Mouse (Mus musculus) embryo, embryonic 11.5 days (tissue): ENCODE data around the gene Slc25a23.
"Not testable (repeated sequence)": the region's sequence is repeated elsewhere in the genome, so short reads cannot be mapped to it uniquely, and the experiment has no call there.

Experiments used
- DNase-seq: peaks from one replicate; pipeline ENCODE4 v3.0.0-alpha.2; 2012; ENCODE audit warnings: low read depth, low spot score

Slc25a23 gene

DNA sequence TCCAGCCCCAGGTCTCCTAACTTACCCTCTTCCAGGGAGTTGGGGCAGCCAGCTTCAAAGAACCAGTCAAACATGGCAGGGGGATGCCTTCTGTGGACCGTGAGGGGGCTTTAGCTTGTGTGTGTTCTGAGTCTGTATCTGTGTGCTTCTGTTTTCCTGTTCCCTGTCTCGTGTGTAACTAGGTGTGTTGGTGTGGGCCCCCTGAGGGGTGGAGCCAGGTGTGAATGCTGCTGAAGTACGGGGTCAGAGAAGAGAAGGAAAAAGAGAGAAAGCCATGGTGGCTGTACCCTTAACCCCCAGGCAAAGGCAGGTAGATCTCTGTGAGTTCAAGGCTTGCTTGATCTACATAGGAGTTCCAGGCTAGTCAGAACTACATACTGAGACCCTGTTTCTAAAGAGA lies 17.3 kb upstream of the Slc25a23 start:
- DNase-seq = no peak

DNA sequence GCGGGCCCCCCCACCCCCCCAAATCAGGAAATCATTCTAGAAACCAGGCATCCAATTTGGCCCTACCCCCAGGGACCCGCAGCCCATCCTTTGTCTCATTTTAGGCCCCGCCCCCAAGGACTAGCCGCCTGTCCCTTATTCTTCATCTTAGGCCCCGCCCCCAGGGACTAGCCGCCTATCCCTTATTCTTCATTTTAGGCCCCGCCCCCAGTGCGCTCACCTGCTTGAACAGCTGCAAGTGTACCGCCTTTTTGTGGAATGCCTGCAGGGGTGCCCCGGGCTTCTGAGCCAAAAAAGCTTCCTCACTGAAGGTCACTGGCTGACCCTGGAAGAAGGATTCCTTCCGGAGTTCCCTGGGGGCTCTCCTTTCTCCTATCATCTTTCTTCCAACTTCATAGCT lies 11.0 kb upstream of the Slc25a23 start:
- no peak for DNase-seq

DNA sequence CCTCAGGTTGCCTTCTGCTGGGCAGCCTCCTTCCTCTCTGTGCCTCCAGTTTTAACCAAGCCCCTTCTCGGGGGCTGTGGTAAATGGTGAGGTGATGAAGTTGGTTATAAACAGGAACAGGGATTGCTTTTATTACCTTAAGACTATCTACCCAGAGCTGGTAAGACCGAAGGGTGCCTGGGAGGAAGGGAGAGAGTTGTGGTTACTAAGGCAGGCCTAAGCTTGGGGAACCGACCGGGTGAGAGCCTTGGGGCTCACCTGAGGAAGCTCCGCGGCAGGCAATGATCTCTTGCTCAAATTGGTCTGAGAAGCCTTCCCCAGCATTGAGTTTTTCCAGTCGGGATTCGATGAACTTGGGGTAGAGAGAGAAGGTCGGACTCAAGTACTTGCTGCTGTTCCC lies 10.6 kb upstream of the Slc25a23 start:
- DNase-seq = no peak

DNA sequence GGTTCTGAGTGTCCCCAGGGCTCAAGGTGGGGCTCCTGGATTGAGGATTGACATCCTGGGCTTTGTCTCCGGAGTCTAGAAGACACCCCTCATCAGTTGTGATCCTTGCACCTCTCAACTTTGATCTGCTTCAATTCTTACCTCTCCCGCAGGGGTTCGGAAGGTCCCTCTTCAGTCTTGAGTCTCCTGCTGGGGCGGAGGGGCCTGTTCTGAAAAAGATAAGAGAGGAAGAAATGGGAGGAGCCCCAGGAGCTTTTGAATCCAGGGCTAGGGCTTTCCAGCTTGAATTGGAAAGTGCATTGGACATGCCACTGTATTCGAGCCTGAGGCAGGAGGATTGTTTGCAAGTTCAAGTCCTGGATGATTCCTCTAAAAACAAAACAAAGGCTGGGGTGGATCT lies 7.2 kb upstream of the Slc25a23 start:
- no peak for DNase-seq

DNA sequence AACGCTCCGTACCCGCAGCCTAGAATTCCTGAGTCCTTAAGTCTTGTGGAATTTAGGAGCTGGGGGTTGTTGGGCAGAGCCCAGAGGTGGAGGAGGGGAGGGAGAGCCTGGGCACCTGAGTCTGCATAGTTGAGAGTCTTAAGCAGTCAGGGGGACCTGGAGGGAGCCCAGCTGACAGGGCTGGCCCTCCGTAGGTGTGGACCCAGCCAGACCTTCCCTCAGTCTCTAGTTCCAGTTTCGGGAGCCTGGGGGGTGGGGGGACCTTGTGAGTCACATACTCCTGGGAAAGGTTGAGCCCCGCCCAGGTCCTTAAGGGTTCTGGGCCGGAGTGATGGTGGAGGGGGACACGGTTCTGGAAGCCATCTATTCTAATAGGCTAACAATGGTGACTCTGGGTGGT lies 3.4 kb upstream of the Slc25a23 start:
- DNase-seq = no peak

DNA sequence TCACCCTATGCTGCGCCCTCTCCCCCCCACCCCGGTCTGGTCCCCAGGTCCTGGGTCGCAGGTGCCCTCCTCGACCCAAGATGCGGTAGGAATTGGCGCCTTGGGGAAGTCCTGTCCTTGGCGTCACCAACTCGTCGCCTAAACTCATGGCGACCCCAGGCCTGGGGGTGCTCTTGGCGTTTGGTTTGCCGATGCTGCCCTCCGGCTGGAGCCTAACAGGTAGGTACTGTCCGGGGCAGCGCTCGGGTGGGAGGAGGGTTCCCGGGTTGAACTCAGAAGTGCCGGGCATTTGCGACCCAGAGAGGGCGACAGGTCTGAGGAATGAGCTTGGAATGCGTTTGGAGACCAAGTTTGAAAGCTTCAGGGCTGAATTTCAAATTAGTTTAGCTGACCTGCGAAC lies 2.9 kb upstream of the Slc25a23 start:
- DNase-seq = no peak

DNA sequence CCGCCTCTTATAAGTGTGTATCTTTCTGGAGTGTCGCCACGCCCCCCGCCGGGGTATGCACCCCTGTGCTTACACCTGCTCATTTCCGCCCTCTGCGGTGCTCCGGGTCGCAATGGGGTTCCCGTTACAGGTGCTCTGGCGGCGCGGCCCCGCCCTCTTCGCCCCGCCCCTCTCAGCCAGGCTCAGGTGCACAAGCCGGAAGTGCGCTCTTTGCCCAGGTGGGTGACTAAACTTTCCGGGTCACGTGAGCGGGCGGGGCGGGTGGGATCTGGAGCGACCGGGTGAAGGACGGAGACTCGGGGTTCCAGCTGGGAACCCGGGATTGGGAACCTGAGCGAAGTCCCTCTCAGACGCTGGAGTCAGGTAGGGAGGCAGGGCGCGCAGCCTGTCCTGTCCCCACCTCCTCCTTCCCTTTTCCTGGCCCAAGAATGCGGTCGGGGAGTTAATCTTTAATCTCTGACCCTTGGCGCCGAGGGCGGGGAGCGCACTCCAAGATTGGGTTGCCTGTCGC lies 2.4 kb upstream of the Slc25a23 start:
- no peak for DNase-seq

DNA sequence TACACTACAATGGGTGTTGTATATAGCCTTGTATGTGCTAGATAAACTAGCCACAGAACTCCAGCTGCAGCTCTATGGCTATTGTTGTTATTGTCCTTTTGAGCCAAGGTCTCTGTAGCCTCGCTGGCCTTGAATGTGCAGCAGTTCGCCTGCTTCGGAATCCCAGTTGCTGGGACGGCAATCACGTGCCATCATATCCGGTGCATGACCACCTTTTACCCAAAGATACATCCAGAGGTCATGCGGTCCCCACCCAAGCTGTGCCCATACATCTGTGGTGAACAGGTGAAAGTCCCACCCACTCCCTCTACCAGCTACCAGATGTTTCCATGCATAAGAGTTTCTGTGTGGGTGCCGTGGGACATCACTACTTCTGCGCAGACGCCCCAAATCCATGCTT lies 1.4 kb upstream of the Slc25a23 start:
- no peak for DNase-seq

DNA sequence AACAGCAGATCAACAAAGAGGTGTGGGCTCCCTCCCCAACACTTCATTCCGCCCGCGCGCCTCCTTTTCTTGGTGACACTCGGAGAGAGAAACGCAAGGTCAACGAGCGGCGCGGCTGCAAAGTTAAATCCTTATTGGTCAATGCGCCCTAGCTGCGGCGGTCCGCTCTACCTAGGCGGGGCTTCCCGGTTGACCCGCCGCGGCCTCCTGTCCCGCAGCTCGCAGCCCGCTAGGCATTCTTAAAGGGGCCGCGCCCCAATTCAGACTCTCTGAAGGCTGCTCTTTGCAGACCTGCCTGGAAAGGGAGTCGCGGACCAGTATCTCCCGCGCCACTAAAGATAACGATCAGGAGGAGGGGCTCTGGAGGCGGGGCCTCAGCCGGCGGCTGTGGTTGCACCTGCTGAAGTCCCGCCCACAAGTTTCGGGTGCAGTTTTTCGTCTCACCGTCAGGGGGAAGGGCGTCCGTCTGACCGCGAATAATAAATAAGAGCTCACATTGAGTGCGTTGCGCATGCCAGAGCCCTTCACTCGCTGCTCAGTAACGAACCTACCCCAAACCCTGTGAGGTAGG lies 653 bp upstream of the Slc25a23 start:
- peak; percentile 88 for DNase-seq

DNA sequence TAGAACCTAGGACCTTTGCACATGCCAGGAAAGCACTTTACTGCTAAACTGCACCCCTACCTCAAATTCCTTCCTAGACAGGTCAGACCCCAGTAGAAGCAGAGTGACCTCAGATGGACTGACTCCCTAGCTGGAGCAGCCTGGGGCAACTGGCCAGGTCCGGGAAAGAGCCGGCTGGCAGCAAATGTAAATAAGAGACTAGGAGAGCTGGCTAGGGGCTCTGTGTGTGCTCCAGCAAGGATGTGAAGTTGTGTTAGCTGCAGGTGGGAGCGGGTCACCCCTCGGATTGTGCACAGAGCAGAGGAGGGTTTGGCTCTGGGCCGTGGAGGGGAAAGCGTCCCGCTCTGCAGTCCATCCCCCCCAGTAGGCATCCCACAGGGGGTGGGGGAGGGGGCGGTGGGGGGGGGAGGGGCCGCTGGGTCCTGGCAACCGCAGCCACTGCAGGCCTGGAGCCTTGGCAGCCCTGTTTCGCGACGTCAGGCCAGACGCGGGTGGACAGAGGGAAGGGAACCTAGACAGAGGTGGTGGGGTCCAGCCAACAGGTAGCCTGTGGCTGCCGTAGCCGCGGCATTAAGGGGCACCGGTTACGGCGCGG lies 675 bp downstream of the Slc25a23 start, which contains the start of gene Crb3:
Crb3 (plus strand) TSS at position 215 of the 595 bp plus-strand sequence.
- no peak for DNase-seq

DNA sequence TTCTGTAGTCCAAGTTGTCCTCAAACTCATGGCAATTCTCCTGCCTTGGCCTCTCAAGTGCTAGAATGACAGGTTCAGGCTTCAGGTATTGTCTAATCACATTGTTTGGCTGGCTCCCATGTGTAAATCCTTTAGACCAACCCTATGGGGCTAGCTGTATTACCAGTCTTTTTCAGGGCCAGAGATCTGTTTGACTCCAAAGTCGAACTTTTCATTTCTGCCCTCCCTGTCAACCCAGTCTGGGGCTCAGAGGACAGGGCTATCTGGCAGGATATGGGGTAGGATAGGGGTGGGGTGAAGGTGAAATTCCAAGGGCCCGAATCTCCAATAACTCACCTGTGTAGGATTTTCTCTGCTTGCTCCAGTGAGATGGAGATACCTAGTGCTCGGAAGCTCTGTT lies 3.4 kb downstream of the Slc25a23 start:
- no peak for DNase-seq

DNA sequence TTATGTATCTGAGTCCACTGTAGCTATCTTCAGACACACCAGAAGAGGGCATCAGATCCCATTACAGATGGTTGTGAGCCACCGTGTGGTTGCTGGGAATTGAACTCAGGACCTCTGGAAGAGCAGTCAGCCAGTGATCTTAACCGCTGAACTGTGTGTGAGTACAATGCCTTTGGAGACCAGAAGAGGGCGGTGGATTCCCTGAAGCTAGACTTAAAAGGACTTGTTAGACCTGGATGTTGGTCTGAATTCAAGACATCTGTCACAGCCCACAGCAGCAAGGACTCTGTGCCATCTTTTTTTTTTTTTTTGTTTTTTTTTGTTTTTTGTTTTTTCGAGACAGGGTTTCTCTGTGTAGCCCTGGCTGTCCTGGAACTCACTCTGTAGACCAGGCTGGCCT lies 8.0 kb downstream of the Slc25a23 start:
- not testable (repeated sequence) for DNase-seq

DNA sequence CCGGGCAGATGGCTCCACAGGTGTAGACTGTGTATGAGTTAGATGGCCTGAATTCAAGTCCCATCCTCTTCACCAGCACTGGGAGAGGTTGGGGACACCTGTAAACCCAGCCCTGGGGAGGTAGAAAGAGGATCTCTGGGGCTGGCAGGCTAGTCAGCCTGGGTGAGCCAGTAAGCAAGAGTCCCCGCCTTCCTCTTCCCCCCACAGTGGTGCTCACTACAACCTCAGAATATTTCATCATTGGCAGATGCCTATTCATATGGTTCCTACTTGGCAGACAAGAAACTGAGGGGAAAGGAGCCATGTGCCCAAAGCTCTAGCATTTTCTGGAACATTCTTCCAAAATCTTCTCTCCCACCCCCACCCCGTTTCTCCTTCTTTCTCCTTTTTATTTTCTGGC lies 10.8 kb downstream of the Slc25a23 start:
- DNase-seq = no peak

DNA sequence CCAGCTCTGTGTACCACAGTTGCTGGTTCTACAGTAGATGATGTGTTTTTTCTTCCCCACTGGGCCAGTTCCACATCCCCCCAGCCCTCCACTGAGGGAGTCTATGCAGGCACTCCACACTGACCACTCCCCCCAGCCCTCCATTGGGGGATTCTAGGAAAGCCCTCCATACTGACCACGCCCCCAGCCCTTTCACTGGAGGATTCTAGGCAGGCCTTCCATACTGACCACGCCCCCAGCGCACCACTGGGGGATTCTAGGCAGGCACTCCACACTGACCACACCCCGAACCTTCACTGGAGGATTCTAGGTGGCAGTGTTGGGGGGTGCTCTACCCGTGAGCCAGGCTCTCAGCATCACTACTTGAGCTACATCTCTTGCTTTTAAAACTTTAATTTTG lies 12.3 kb downstream of the Slc25a23 start:
- no peak for DNase-seq

DNA sequence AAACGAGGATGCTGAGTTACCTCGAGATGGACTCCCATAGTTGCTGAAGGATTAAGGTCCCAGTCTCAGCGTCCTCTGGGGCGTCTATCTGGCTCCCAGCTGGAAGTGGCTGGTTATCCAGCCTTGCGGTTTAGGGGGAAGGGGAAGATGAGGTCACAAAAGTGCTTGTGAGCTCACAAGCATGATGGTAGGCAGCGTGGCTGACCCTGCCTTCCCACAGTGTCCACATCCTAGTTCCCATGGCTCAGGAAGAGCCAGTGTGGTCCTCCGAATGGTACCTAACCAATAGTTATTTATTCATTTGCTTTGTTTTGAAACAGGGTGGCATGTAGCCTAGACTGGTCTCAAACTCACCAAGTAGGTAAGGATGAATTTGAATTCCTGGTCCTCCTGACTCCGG lies 18.1 kb downstream of the Slc25a23 start, which contains the start of gene Slc25a41:
Slc25a41 (minus strand) TSS at position 101 of the 400 bp plus-strand sequence.
- no peak for DNase-seq

DNA sequence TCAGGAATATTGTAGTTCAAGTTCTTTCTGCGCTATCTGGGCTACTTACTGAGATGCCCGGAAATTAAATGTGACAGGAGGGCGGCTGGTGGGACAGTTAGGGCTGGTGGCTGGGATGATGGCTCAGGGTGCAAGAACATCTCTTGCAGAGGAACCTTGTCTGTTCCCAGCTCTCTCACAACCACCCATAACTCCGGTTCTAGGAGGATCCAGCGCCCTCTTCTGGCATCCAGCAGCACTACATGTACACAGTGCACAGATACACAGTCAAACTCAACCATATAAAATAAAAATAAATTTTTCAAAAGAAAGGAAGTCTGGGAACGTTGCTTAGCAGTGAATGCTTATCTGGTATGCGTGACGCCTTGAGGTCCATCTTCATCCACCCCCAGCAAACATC lies 20.7 kb downstream of the Slc25a23 start:
- DNase-seq = no peak

DNA sequence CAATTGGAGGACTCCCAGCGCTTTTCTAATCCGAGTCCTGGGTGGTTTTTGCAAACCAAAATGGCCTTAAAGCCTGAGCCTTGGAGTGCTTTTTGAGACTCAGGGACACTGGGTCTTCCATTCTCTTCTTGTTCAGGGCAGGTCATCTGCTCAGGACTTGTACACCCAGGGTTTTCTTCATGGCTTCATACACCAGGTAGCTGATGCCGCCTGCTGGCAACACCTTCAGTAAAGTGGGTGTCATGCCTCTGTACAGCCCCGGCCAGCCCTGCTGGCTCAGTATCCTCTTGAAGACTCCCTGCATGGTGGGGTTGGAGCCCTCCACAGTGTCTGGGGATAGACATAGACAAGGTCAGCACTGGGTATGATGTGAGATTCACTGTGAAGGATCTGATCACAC lies 26.8 kb downstream of the Slc25a23 start:
- DNase-seq = no peak

DNA sequence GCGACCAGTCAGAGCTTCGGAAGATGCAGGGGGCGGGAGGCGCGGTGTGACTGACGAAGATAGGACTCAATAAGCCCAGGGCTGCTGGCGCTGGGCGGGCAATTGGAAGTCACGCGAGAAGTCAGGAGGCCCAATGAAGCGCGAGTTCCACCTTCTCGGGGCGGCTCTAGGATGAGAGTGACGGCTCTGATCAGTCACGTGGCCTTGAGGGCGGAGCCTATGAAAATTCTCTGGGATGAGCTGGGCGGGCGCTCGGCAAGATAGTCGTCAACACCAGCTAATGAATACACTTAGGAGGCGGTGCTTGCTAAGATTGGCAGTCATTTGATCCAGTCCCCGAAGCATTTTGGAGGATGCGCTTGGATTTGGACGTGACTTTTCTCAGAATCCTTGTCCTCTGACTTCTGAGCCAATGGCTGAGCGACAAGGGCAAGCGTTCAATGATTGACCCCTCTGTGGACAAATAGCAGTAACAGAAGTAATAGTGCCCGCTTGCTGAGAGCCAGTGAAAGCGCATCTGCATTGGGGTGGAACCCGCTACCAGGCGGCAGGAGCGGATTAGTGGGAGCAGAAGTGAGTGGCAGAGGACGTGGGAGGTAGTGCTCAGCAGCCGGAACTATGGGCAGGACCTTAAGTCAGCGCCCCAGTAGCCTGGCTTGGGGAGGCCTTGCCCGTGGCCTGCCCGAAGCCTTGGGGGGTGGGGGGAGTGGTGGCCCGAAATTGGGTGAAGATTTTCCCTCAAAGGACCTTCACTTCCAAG lies 27.8 kb downstream of the Slc25a23 start:
- peak; percentile 100 for DNase-seq

DNA sequence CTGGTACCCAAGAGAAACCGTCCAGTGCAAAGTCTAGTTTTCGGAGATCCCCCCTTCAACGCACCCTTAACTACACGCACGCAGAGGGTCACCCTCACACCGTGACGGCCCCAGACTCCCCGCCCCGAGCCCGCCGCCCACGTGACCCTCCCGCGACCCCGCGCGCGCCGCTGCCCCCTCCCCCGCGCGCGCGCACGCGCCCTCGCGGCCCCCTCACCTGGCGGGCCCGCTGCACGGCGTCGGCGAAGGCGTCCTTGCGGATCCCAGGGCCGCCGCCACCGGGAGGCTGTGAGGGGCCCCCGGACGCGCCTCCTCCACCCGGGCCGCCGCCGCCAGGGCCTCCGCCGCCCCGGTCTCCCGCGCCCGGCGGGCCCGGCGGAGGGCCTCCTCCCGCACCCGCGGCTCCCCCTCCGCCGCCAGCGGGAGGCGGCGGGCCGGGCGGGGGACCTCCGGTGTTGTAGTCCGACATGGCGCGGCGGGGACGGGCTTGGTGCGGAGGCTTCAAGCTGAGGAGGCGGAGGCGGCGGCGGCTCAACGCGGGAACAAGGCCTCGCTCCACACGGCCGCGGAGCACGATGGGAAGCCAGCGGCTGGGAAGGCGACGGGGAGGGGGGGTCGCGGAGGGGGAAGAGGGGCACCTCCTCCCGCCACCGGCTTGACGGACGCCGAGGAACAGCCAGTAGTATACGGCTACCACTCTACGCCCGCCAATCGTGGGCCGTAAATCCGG lies 28.6 kb downstream of the Slc25a23 start, which contains the start of gene Khsrp:
Khsrp (minus strand) TSS at position 592 of the 730 bp plus-strand sequence.
- peak; percentile 34 for DNase-seq

DNA sequence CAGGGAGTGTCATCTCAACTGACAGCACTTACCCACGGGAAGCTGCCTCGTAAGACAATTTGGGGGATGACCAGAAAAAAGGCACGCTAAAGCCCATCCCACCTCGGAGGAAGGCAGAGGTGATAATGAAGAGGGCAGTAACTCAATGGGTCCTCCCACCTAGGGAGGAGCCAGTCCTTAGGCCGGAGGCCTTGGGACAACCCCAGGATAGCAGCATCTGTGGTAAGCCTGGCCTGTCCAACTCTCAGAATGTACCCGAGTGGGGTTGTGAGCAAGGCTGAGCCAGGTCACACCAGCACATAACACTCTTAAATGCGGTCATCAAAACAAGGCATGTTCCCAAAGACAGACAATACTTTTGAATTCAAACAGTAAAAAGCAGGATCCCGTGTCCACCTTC lies 30.0 kb downstream of the Slc25a23 start:
- no peak for DNase-seq

DNA sequence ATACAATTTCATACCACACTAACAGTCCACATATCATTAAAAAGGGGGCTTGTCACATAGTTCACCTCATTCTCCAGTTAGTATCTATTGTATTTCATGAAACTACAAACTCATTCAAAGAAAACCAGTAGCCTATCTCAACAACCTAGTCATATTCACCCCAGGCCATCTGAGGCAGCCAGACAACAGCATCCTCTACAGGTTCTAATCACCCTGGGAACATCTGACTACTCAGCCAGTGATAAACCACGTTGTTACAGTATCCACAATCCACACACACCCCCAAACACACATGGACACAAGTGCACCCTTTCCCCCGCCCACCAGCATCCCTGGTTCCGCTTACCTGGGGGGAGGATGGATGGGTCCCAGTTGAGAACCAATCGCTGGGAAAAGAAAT lies 32.2 kb downstream of the Slc25a23 start:
- no peak for DNase-seq

DNA sequence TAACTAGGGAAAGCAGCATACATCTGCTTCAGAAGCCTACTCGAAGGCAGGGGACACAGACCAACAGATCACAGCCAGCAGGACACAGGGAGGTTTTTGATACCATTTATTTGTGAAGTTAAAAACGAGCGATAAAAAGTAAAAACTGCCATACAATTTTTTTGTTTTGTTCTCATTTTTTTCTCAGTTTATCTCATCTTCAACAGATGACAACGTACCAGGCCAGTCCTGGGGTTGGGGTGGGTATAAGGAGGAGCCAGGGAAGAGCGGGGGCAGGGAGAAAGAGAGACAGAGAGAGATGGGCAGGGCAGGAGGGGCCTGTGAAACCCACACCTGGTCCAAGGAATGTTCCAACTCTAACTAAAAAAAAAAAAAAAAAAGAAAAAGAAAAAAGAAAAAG lies 38.7 kb downstream of the Slc25a23 start:
- no peak for DNase-seq
